Mouse (Mus musculus) T-cell, adult 66 days (primary cell): Measurements from ENCODE around the gene Ssmem1. TPM values are rescaled to one million over a fixed set of nuclear protein-coding genes. Genes with fewer than 3 reads are reported as not detected.

Experiments
- total RNA-seq, 2 experiments: library from RNA; stranded (reverse); gene quantifications; 3 replicates in 1 of 2; 4 replicates in 1 of 2; pipeline ENCODE4 v1.2.4; 2023

Gene Ssmem1
- total RNA-seq = 1 to 10 TPM in 1 of 2 experiments, under 1 TPM in 1; 0.96 to 1.2 TPM

GRCm38 (mm10) chr6:30509265-30510239 lies at the start of gene Ssmem1, which contains the start of gene Tmem209:
Gene Ssmem1, plus strand, starts transcription at chr6:30509849.
Gene Tmem209, minus strand, starts transcription at chr6:30509783.

GRCm38 (mm10) chr6:30541009-30541799 lies 31.6 kb downstream of the Ssmem1 start, which contains the start of gene Cpa2:
Gene Cpa2, plus strand, starts transcription at chr6:30541582.

GRCm38 (mm10) chr6:30568069-30568468 lies 58.4 kb downstream of the Ssmem1 start, which contains the start of gene Cpa4:
Gene Cpa4, plus strand, starts transcription at chr6:30568369.

Other genes starting within 250 kb of the Ssmem1 start
- 100 to 1,000 TPM; 133 to 149 TPM for gene Ube2h, start 205.3 kb upstream of the Ssmem1 start, total RNA-seq
- 10 to 100 TPM; 33.4 to 39.1 TPM for gene Zc3hc1, start 118.8 kb upstream of the Ssmem1 start, total RNA-seq
- 10 to 100 TPM; 23.9 to 24.5 TPM for gene Klhdc10, start 108.0 kb upstream of the Ssmem1 start, total RNA-seq
- 10 to 100 TPM; 38.2 to 39.8 TPM for gene Tmem209, start 66 bp upstream of the Ssmem1 start, total RNA-seq
- not detected for gene Cpa2, start 31.7 kb downstream of the Ssmem1 start, total RNA-seq
- not detected for gene Cpa4, start 58.5 kb downstream of the Ssmem1 start, total RNA-seq
- not detected for gene Cpa5, start 101.2 kb downstream of the Ssmem1 start, total RNA-seq
- gene Cpa1, start 129.4 kb downstream of the Ssmem1 start, total RNA-seq = not detected
- 10 to 100 TPM in 1 of 2 experiments, 1 to 10 TPM in 1; 10.0 to 10.2 TPM for gene Cep41, start 183.9 kb downstream of the Ssmem1 start, total RNA-seq
- 1 to 10 TPM in 1 of 2 experiments, under 1 TPM in 1; 0.99 to 1.9 TPM for gene Mest, start 213.7 kb downstream of the Ssmem1 start, total RNA-seq